Mouse (Mus musculus) ES-Bruce4 (cell line): ENCODE measurements around the gene Il33. TPM values are rescaled to one million over a fixed set of nuclear protein-coding genes. Genes with fewer than 3 reads are reported as not detected.

Source experiments
- H3K27ac ChIP-seq: 2 replicates; pipeline ENCODE4 v1.5.1; 2012; ENCODE audit warnings: low read length, inconsistent platforms; ENCODE audit not compliant: insufficient read depth
- H3K27me3 ChIP-seq: 2 replicates; pipeline ENCODE4 v1.6.1; 2012; ENCODE audit warnings: mild to moderate bottlenecking, low read length, inconsistent platforms; ENCODE audit not compliant: control insufficient read depth, poor library complexity, insufficient read depth, severe bottlenecking
- H3K36me3 ChIP-seq: 2 replicates; pipeline ENCODE4 v1.6.1; 2012; ENCODE audit warnings: inconsistent platforms, mild to moderate bottlenecking, low read length, moderate library complexity; ENCODE audit not compliant: control insufficient read depth, poor library complexity, insufficient read depth, severe bottlenecking
- H3K4me1 ChIP-seq: one replicate; pipeline ENCODE4 v1.8.1; 2011; ENCODE audit warnings: low read length; ENCODE audit not compliant: control insufficient read depth, insufficient read depth
- H3K4me3 ChIP-seq: 2 replicates; pipeline ENCODE4 v1.5.1; 2011; ENCODE audit warnings: low read depth, mild to moderate bottlenecking, low read length
- H3K9ac ChIP-seq: 2 replicates; pipeline ENCODE4 v1.6.1; 2012; ENCODE audit warnings: low read depth, mild to moderate bottlenecking, inconsistent platforms; ENCODE audit not compliant: poor library complexity, severe bottlenecking
- H3K9me3 ChIP-seq: replicated peaks from 2 replicates; pipeline ENCODE4 v1.6.1; 2012; ENCODE audit warnings: mild to moderate bottlenecking, low read length, inconsistent platforms; ENCODE audit not compliant: control insufficient read depth, poor library complexity, insufficient read depth, severe bottlenecking
- CTCF ChIP-seq: IDR thresholded peaks from one replicate; pipeline ENCODE4 v1.8.1; 2011; ENCODE audit warnings: low read depth, low read length
- EP300 ChIP-seq: IDR thresholded peaks from 2 replicates; pipeline ENCODE4 v1.6.1; 2011; ENCODE audit warnings: low read depth, low read length; ENCODE audit not compliant: insufficient read depth
- POLR2A ChIP-seq: IDR thresholded peaks from one replicate; pipeline ENCODE4 v1.8.1; 2011; ENCODE audit warnings: low read length; ENCODE audit not compliant: insufficient read depth
- polyA plus RNA-seq: library from polyadenylated mRNA; stranded (reverse); fragments of >200 nt; gene quantifications from 2 replicates; pipeline ENCODE4 v1.2.4, GENCODE M21; 2011; ENCODE audit warnings: low read depth; ENCODE audit not compliant: missing spikeins, insufficient read depth, insufficient read length

Gene Il33
- polyA plus RNA-seq, 1 experiment, result 5.3 TPM

DNA sequence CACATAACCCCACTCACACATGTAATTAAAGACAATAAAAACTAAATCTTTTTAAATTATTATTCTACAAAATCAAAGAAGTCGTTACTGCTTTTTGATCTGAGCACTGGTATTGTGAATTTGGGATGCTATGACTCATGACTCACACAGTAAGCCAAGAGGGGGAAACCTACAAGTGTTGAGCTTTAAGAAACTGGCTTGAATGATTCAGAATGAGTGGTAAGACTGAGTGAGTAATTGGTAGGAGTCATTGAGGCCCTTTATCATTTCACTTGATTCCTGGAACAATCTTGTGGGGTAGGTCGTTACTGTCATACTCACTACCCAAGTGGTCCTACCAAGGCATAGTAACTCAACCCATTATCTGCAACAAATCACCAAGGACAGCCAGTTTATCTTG lies 37.4 kb upstream of the Il33 start:
- H3K27me3 ChIP-seq, result no peaks in the 10 kb centered on the region
- no peaks in the 10 kb centered on the region for H3K9me3 ChIP-seq
- H3K9ac ChIP-seq, result no peak overlapping the region
- H3K36me3 ChIP-seq, result no peaks in the 10 kb centered on the region
- TF ChIP-seq POLR2A (no peak), EP300 (no peak), CTCF (no peak)
- H3K4me3 ChIP-seq, result no peak overlapping the region
- H3K27ac ChIP-seq, result no peak overlapping the region
- H3K4me1 ChIP-seq, result no peaks in the 10 kb centered on the region

DNA sequence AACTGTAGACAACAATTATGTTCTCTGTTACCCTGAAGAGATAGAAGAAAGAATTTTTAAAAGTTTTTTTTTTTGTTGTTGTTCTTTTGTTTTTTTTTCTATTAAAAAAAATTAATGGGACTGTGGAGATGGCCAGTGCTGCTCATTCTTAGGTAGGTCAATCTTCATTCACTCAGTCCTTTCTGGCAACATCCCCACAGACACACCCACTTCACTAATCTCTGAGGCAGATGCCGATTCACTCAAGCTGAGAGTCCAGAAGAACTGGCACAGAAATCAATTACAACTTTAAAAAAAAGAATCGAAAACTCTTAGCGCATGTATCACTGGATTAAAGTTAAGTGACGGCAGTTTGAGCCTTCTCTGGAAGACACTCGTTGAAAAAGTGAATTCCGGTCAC lies 36.0 kb upstream of the Il33 start:
- Histone ChIP-seq H3K4me1 (no peaks in the 10 kb centered on the region), H3K9ac (no peak overlapping the region)

DNA sequence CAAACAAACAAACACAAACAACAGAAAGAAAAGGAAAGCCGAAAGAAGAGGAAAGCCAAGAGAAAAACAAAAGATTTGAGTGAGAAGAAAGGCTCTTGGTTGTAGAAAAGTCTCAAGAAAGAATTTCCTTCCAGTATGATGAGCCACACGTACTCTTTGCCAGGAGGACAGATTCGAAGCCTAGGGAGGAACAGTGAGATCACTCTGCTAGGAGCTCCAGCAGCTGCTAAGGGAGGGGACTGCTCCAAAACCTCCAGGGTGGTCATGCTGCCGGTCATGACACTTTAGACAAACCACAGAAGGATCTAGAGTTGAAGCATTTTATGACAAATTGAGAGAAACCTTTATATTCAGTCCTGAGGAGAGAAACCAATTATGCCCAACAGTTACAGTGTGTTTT lies 32.9 kb upstream of the Il33 start:
- H3K9me3 ChIP-seq, result no peaks in the 10 kb centered on the region
- no peak for TF ChIP-seq EP300
- no peak for TF ChIP-seq POLR2A
- no peak for TF ChIP-seq CTCF

More for the DNA sequence above, 36.0 kb upstream of the Il33 start:
- Histone ChIP-seq H3K27ac (no peak overlapping the region), H3K4me3 (no peak overlapping the region), H3K36me3 (no peaks in the 10 kb centered on the region), H3K9me3 (no peaks in the 10 kb centered on the region), H3K27me3 (no peaks in the 10 kb centered on the region; the same call in 1 of the 2 replicates)
- TF ChIP-seq EP300 (no peak), POLR2A (no peak), CTCF (no peak)

DNA sequence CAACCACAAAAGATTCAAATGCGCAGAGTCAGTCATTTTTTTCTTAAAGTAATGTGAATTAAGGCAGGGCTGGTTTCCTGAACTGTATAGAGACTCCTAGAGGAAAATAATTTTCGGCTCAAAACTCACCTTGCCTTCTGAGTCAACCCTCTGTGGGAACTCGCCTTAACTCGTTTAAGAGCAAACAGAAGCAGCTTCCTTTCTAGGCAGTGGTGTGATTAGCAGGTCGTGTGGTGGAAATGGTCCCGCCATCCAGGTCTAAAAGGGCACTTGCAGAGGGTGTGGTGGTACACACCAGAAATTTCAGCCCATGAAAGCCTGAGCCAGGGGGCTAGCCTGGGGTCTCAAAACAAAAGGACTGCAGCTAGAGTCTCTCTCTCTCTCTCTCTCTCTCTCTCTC lies 32.1 kb upstream of the Il33 start:
- H3K4me1 ChIP-seq, result no peaks in the 10 kb centered on the region
- H3K4me3 ChIP-seq, result no peak overlapping the region
- TF ChIP-seq POLR2A, result no peak
- TF ChIP-seq CTCF, result no peak
- no peak for TF ChIP-seq EP300
- H3K27me3 ChIP-seq, result no peaks in the 10 kb centered on the region; the same call in 1 of the 2 replicates
- no peak overlapping the region for H3K9ac ChIP-seq
- H3K36me3 ChIP-seq, result no peaks in the 10 kb centered on the region
- no peaks in the 10 kb centered on the region for H3K9me3 ChIP-seq
- H3K27ac ChIP-seq, result no peak overlapping the region

More for the DNA sequence above, 32.9 kb upstream of the Il33 start:
- no peaks in the 10 kb centered on the region for H3K4me1 ChIP-seq
- H3K36me3 ChIP-seq, result no peaks in the 10 kb centered on the region
- no peak overlapping the region for H3K27ac ChIP-seq
- H3K27me3 ChIP-seq, result no peaks in the 10 kb centered on the region; the same call in 1 of the 2 replicates
- H3K4me3 ChIP-seq, result no peak overlapping the region
- no peak overlapping the region for H3K9ac ChIP-seq

DNA sequence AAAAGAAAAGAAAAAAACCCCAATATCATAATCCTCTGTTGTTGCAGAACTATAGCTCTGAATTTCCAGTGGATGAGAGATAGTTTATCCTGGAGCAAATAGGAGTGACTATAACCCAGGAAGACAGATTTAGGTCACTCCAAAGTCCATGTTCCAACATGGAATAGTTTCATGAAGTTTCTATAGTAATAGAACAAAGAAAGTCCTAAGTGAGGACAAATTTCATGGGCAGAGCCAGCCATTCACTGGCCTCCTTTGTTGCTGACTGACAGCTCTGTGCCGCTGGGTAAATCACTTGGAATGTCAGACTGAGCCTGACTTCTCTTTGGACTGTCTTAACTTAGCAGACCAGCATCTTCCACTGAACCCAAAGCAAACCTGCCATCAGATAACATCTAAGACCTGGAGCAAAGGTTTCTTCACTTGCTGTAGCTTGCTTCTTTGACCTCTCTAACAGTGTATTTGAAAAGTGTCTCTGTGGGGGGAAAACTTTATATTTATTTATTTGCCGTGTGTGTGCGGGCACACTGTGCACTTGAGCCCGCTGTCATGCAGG lies 31.1 kb upstream of the Il33 start:
- no peak overlapping the region for H3K9ac ChIP-seq
- no peak overlapping the region for H3K4me3 ChIP-seq
- H3K27ac ChIP-seq, result no peak overlapping the region
- no peaks in the 10 kb centered on the region; the same call in 1 of the 2 replicates for H3K27me3 ChIP-seq
- no peaks in the 10 kb centered on the region for H3K36me3 ChIP-seq
- no peak for TF ChIP-seq EP300
- TF ChIP-seq POLR2A, result no peak
- no peak for TF ChIP-seq CTCF
- no peaks in the 10 kb centered on the region for H3K4me1 ChIP-seq
- no peaks in the 10 kb centered on the region for H3K9me3 ChIP-seq

DNA sequence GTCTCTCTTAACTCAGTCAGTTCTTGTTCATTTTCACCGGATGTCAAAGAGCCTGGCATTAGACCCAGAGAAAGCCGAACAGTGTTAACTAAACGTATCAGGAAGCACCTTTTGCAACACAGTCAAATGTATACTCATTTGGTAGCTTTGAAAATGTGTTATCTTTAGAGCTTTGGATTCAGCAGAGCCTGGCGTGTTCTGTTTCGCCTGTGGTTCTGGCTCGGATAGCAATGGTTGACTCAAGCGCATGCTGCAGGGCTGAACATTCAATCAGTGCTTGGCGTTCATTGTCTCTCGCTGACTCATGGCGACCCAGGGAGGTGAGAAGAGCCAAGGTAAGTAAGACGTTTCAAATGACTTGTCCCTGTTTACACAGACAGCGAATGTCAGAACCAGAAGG lies 30.5 kb upstream of the Il33 start:
- no peaks in the 10 kb centered on the region for H3K36me3 ChIP-seq
- no peak overlapping the region for H3K9ac ChIP-seq
- H3K27me3 ChIP-seq, result no peaks in the 10 kb centered on the region; the same call in 1 of the 2 replicates
- no peak overlapping the region for H3K27ac ChIP-seq
- no peak overlapping the region for H3K4me3 ChIP-seq
- no peaks in the 10 kb centered on the region for H3K4me1 ChIP-seq
- no peaks in the 10 kb centered on the region for H3K9me3 ChIP-seq
- no peak for TF ChIP-seq EP300
- no peak for TF ChIP-seq CTCF
- no peak for TF ChIP-seq POLR2A
